Mouse (Mus musculus): ENCODE results near the gene Rps18. TPM values are rescaled to one million over a fixed set of nuclear protein-coding genes. Genes with fewer than 3 reads are reported as not detected.
"Not testable (repeated sequence)": the region's sequence is repeated elsewhere in the genome, so short reads cannot be mapped to it uniquely, and the experiment has no call there.

The Rps18 gene
- total RNA-seq, 2 experiments from 2014 or later: 440 to 443 TPM

- intact Hi-C loops (cut with DNase I): loop anchor here (2.0 kb wide), 1 partner anchor 1295 kb away; no protein-coding TSS in a partner anchor
- DNase-seq (ENCODE audit: extremely low spot score in 1 of 2, low spot score in 2 of 2): no peak
Observed at GRCm38 (mm10) chr17:33973572-33973971, 17.8 kb upstream of the Rps18 start.

- DNase-seq (ENCODE audit: extremely low spot score in 1 of 2, low spot score in 2 of 2): no peak
- intact Hi-C loops (cut with DNase I): loop anchor here (2.0 kb wide), 1 partner anchor 1296 kb away; no protein-coding TSS in a partner anchor
Observed at GRCm38 (mm10) chr17:33972691-33973090, 16.9 kb upstream of the Rps18 start.

- no peak for DNase-seq (ENCODE audit: extremely low spot score in 1 of 2, low spot score in 2 of 2)
- intact Hi-C loops (cut with DNase I): no loop called here
Observed at GRCm38 (mm10) chr17:33969394-33969793, 13.6 kb upstream of the Rps18 start.

- DNase-seq (ENCODE audit: extremely low spot score in 1 of 2, low spot score in 2 of 2): no peak
- intact Hi-C loops (cut with DNase I): no loop called here
Observed at GRCm38 (mm10) chr17:33968927-33969326, 13.1 kb upstream of the Rps18 start.

- intact Hi-C loops (cut with DNase I): no loop called here
- DNase-seq (ENCODE audit: extremely low spot score in 1 of 2, low spot score in 2 of 2): peak; percentile 67 to 74
Observed at GRCm38 (mm10) chr17:33968489-33968888, 12.7 kb upstream of the Rps18 start.

GRCm38 (mm10) chr17:33965846-33966550, 10.2 kb upstream of the Rps18 start:
- intact Hi-C loops (cut with DNase I): no loop called here
- peak in 1 of 2 experiments; percentile 42 for DNase-seq (ENCODE audit: extremely low spot score in 1 of 2, low spot score in 2 of 2)

GRCm38 (mm10) chr17:33965082-33965845, 9.5 kb upstream of the Rps18 start:
- intact Hi-C loops (cut with DNase I): no loop called here
- DNase-seq (ENCODE audit: extremely low spot score in 1 of 2, low spot score in 2 of 2): no peak

- intact Hi-C loops (cut with DNase I): no loop called here
Observed at GRCm38 (mm10) chr17:33962876-33963275, 7.1 kb upstream of the Rps18 start.

GRCm38 (mm10) chr17:33959948-33960347, 4.1 kb upstream of the Rps18 start:
- intact Hi-C loops (cut with DNase I): loop anchor here (2.0 kb wide), 1 partner anchor 1319 kb away; no protein-coding TSS in a partner anchor
- no peak for DNase-seq (ENCODE audit: extremely low spot score in 1 of 2, low spot score in 2 of 2)

More at GRCm38 (mm10) chr17:33962876-33963275, 7.1 kb upstream of the Rps18 start:
- DNase-seq (ENCODE audit: extremely low spot score in 1 of 2, low spot score in 2 of 2): no peak

GRCm38 (mm10) chr17:33959135-33959534, 3.3 kb upstream of the Rps18 start:
- DNase-seq (ENCODE audit: extremely low spot score in 1 of 2, low spot score in 2 of 2): no peak

GRCm38 (mm10) chr17:33958451-33958850, 2.6 kb upstream of the Rps18 start:
- DNase-seq (ENCODE audit: extremely low spot score in 1 of 2, low spot score in 2 of 2): no peak
- intact Hi-C loops (cut with DNase I): no loop called here

More at GRCm38 (mm10) chr17:33959135-33959534, 3.3 kb upstream of the Rps18 start:
- intact Hi-C loops (cut with DNase I): no loop called here

GRCm38 (mm10) chr17:33957493-33957892, 1.7 kb upstream of the Rps18 start:
- intact Hi-C loops (cut with DNase I): loop anchor here (1.0 kb wide), 1 partner anchor 64 kb away; no protein-coding TSS in a partner anchor
- DNase-seq (ENCODE audit: extremely low spot score in 1 of 2, low spot score in 2 of 2): no peak

- no peak for DNase-seq (ENCODE audit: extremely low spot score in 1 of 2, low spot score in 2 of 2)
- intact Hi-C loops (cut with DNase I): no loop called here
Observed at GRCm38 (mm10) chr17:33956336-33956735, 535 bp upstream of the Rps18 start.

GRCm38 (mm10) chr17:33954646-33955554, 901 bp downstream of the Rps18 start:
- intact Hi-C loops (cut with DNase I): no loop called here
- peak in 1 of 2 experiments; percentile 61 for DNase-seq (ENCODE audit: extremely low spot score in 1 of 2, low spot score in 2 of 2)

GRCm38 (mm10) chr17:33953961-33954565, 1.7 kb downstream of the Rps18 start:
- intact Hi-C loops (cut with DNase I): no loop called here
- no peak for DNase-seq (ENCODE audit: extremely low spot score in 1 of 2, low spot score in 2 of 2)

- no peak for DNase-seq (ENCODE audit: extremely low spot score in 1 of 2, low spot score in 2 of 2)
- intact Hi-C loops (cut with DNase I): no loop called here
Observed at GRCm38 (mm10) chr17:33953310-33953709, 2.5 kb downstream of the Rps18 start.

- intact Hi-C loops (cut with DNase I): no loop called here
- DNase-seq (ENCODE audit: extremely low spot score in 1 of 2, low spot score in 2 of 2): no peak
Observed at GRCm38 (mm10) chr17:33952879-33953278, 2.9 kb downstream of the Rps18 start.

GRCm38 (mm10) chr17:33952015-33952414, 3.8 kb downstream of the Rps18 start:
- intact Hi-C loops (cut with DNase I); DNase-seq (ENCODE audit: extremely low spot score in 1 of 2, low spot score in 2 of 2): not testable (repeated sequence)
